Mouse (Mus musculus) embryonic facial prominence, embryonic 13.5 days (tissue): ENCODE measurements at regions not wholly inside any gene's neighbourhood (a gene's known extent, or its start where the extent isn't known, plus 50 kb on each side); places are given as distances from the start of the nearest gene placed in this dataset.
A peak's percentile ranks its signal among the peaks of the same experiment; 100 is the strongest.

ENCODE experiments used
- ATAC-seq: fragments of 200-750 bp; cut with Nextera tagmentation; 2 replicates; pipeline ENCODE4 v1.8.0; 2017; ENCODE audit warnings: low read depth; ENCODE audit not compliant: insufficient number of reproducible peaks, insufficient read depth, low FRiP score, low TSS enrichment
- H3K27ac ChIP-seq: fragments of 300-500 bp; sonication (generic); 2 replicates; pipeline ENCODE4 v1.5.1; 2015; ENCODE audit warnings: moderate library complexity, mild to moderate bottlenecking, inconsistent platforms
- H3K27me3 ChIP-seq: fragments of 300-500 bp; sonication (generic); 2 replicates; pipeline ENCODE4 v1.6.1; 2015; ENCODE audit warnings: mild to moderate bottlenecking, inconsistent platforms
- H3K36me3 ChIP-seq: fragments of 300-500 bp; sonication (generic); 2 replicates; pipeline ENCODE4 v1.6.1; 2015; ENCODE audit warnings: mild to moderate bottlenecking, inconsistent platforms
- H3K4me1 ChIP-seq: fragments of 300-500 bp; sonication (generic); 2 replicates; pipeline ENCODE4 v1.6.1; 2015; ENCODE audit warnings: inconsistent platforms
- H3K4me2 ChIP-seq: fragments of 300-500 bp; sonication (generic); 2 replicates; pipeline ENCODE4 v1.6.1; 2015; ENCODE audit warnings: moderate library complexity, mild to moderate bottlenecking, inconsistent platforms
- H3K4me3 ChIP-seq: fragments of 300-500 bp; sonication (generic); 2 replicates; pipeline ENCODE4 v1.5.1; 2015; ENCODE audit warnings: mild to moderate bottlenecking, inconsistent platforms
- H3K9ac ChIP-seq: fragments of 300-500 bp; sonication (generic); 2 replicates; pipeline ENCODE4 v1.6.1; 2015; ENCODE audit warnings: mild to moderate bottlenecking, inconsistent platforms
- H3K9me3 ChIP-seq: fragments of 300-500 bp; sonication (generic); 2 replicates; pipeline ENCODE4 v1.6.1; 2016; ENCODE audit warnings: inconsistent platforms
- WGBS: fragments of 180-500 bp; shearing (Covaris S2); methylation state at CpG from one replicate; pipeline ENCODE4 v1.1.7; 2015; ENCODE audit warnings: mixed read lengths; 5-methylcytosine and 5-hydroxymethylcytosine counted together

DNA sequence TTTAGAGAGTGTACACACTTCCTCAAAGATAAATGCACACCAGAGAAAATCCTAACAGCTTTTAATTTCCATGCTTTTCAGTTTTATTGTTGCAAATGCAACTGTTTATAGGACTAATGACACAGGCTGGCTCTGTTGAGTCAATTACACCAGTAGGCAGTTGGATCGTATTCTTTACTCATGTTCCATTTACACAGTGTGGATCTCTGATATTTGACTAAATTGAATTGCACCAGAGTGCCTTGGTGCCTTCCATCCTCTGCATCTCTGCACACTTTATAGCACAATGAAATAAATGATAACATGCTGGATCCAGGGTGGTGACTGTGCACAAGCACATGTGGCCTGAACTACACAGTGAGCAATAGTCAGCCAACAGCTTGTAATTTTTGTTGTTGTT, 787.0 kb upstream of the Arrdc4 start:
- Histone ChIP-seq H3K9me3 (no peaks in the 10 kb centered on the region), H3K4me1 (no peaks in the 10 kb centered on the region), H3K36me3 (no peaks in the 10 kb centered on the region), H3K4me2 (no peak overlapping the region), H3K9ac (no peak overlapping the region), H3K27ac (no peak overlapping the region), H3K27me3 (no peaks in the 10 kb centered on the region), H3K4me3 (no peak overlapping the region)
- ATAC-seq, result no peak
- 77% methylated on average over 1 of the region's 1 CpGs for WGBS

DNA sequence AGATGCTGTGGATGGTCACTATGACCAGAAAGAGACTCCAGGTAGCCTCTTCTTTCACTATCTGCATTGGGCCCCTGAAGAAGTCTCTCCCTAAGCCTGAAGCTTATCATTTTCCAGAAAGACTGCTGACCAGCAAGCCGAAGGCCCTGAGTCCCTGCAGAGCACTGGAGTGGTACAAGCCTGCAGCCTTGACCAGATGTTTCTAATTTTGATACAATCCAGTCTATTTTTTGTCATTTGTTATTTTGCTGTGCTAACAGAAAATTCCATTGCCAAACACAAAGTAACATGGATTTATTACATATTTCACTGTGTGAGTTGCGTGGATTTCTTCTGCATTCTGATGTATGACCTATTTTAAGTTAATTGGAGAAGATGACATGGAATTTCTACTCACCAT, 764.9 kb upstream of the Arrdc4 start:
- no peaks in the 10 kb centered on the region for H3K36me3 ChIP-seq
- no peak overlapping the region for H3K9ac ChIP-seq
- H3K4me1 ChIP-seq, result no peaks in the 10 kb centered on the region
- H3K9me3 ChIP-seq, result no peaks in the 10 kb centered on the region
- H3K4me2 ChIP-seq, result no peak overlapping the region
- no peak for ATAC-seq
- no peak overlapping the region for H3K4me3 ChIP-seq
- no peak overlapping the region for H3K27ac ChIP-seq
- no peaks in the 10 kb centered on the region for H3K27me3 ChIP-seq
- WGBS, result 30% methylated on average over 2 of the region's 2 CpGs

DNA sequence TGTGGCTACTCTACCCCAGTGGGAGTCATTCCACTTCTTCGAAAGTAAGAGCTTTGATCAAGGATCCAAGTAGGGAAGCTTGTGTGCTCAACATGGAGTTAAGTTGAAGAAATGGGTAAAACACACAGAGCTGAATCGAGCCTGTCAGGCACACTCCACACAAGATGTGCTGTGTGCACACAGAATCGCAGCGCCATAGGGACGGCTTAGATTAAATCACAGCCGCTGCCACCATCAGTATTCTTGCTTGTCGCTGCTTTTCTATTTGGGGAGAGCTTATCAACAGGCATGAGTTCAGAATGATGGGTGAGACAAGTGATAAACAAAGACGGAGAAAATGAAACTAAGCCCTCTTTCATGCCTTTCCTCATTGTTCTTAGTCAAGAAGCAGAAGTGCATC, 761.3 kb upstream of the Arrdc4 start:
- H3K9ac ChIP-seq, result no peak overlapping the region
- ATAC-seq, result no peak
- no peaks in the 10 kb centered on the region for H3K27me3 ChIP-seq
- WGBS, result 83% methylated on average over 8 of the region's 8 CpGs
- H3K9me3 ChIP-seq, result no peaks in the 10 kb centered on the region
- H3K36me3 ChIP-seq, result no peaks in the 10 kb centered on the region
- H3K4me3 ChIP-seq, result no peak overlapping the region
- H3K4me2 ChIP-seq, result no peak overlapping the region
- H3K27ac ChIP-seq, result no peak overlapping the region
- H3K4me1 ChIP-seq, result no peaks in the 10 kb centered on the region

DNA sequence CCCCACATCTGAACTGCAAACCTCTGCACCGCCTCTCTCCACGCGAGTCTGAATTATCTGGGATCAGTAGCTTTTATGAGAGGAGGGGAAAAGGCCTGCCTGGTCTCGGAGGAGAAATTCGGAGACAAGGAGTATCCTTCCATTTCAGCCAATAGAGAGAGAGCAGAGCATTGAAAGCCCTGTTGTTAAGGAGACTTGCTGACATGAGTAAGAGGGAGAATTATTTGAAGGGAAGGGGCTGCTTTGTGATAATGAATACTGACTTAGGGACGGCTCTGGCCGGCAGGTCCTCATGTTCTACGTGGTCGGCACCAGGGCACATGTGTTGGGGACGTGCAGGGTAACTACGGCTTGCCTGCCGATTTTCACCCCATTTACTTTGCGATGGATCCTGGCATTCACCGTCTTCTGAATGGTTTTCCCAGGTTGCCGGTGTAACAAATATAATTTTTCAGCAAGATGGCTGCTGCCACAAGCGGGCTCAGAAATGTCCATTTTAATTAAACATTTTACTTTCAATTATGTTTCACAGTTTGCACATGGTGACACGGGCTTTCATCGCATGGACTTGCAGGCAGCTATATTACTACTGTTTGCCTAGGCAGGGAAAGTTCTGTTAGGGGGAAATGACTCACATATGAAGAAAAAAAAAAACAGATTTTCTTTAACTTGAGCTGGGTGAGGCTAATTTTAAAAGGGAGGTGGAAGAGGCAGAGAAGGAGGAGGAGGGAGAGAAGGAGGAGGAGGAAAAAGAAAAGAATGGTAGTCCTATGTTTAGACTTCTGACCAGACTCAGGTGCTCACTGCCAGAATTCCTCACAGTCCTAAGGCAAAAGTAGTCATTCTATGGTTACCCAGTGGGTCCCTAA, 744.3 kb upstream of the Arrdc4 start:
- Histone ChIP-seq H3K27ac (no peak overlapping the region), H3K36me3 (no peaks in the 10 kb centered on the region), H3K4me1 (no peaks in the 10 kb centered on the region), H3K4me3 (no peak overlapping the region), H3K9ac (no peak overlapping the region), H3K27me3 (peaks cover 22% of the 10 kb centered on the region), H3K4me2 (0 out of 2 replicates have a peak overlapping the region, but pooled peaks have one; percentile 9), H3K9me3 (no peaks in the 10 kb centered on the region)
- ATAC-seq, result no peak
- 51% methylated on average over 18 of the region's 18 CpGs for WGBS

DNA sequence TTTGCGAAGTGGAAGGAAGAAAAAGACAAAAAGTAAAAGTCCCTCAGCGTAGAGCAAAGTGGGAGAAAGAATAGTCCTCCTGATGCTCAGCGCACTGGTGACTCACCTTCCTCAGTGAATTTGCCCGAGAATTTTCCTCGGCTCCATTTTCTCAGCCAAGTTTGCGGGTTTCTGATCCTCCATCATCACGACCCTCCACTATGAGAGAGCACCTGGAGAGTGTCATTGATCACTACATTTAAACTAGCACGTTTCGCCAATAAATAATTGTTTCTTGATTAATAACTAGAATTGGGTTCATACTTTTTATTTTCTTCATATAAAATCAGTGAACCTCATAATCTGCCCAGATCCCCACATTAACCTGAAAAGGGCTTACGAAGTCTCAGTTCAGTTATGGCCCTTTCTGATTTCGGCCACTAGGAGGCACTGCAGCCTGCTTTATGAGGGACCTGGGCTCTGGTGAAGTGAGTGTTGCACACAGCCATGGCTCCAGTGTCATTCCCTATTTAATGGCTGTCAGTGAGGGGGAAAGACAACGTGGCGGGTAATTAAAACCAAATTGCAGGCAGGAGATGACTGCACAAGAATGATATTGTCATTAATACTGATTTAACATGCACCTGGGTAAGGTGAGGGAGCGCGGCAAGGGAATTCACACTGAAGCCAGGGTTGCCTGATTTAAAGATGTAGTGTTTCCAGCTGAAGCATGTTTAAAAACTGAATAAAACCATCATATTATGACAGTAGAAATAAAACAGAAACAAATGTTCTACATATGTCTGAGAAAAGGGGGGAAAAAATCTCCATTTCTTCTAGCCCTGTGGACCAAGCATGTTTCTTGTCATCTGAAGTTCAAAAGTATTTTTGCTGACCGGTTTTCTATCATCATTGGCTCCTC, 741.8 kb upstream of the Arrdc4 start:
- H3K27ac ChIP-seq, result no peak overlapping the region
- no peak for ATAC-seq
- peaks cover 22% of the 10 kb centered on the region for H3K27me3 ChIP-seq
- no peaks in the 10 kb centered on the region for H3K36me3 ChIP-seq
- WGBS, result 28% methylated on average over 16 of the region's 16 CpGs
- H3K9ac ChIP-seq, result no peak overlapping the region
- H3K9me3 ChIP-seq, result no peaks in the 10 kb centered on the region
- H3K4me3 ChIP-seq, result no peak overlapping the region
- peak overlapping the region; percentile 32; the same call in 1 of the 2 replicates for H3K4me2 ChIP-seq
- no peaks in the 10 kb centered on the region for H3K4me1 ChIP-seq

DNA sequence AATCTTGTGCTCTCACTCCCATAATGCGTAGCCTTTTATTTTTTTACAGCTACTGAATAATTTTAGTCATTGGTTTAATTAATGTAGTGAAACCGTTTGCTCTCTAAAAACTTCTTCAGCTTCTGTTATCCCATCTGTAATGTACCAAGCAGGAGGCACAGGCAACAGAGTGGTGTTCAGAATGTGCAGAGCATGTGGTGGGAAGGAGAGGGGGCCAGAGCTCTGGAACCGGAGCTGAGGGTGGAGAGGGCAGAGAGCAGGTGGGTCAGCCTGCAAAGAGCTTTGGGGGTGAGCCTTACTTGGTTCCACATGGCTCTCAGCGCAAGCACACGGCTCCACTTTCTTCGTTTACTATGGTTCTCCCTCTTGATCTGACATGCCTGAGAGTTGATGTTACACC, 739.6 kb upstream of the Arrdc4 start:
- no peak overlapping the region for H3K27ac ChIP-seq
- H3K4me1 ChIP-seq, result no peaks in the 10 kb centered on the region
- peaks cover 22% of the 10 kb centered on the region for H3K27me3 ChIP-seq
- no peaks in the 10 kb centered on the region for H3K36me3 ChIP-seq
- no peak overlapping the region for H3K4me2 ChIP-seq
- ATAC-seq, result no peak
- 37% methylated on average over 6 of the region's 6 CpGs for WGBS
- no peaks in the 10 kb centered on the region for H3K9me3 ChIP-seq
- H3K4me3 ChIP-seq, result no peak overlapping the region
- no peak overlapping the region for H3K9ac ChIP-seq

DNA sequence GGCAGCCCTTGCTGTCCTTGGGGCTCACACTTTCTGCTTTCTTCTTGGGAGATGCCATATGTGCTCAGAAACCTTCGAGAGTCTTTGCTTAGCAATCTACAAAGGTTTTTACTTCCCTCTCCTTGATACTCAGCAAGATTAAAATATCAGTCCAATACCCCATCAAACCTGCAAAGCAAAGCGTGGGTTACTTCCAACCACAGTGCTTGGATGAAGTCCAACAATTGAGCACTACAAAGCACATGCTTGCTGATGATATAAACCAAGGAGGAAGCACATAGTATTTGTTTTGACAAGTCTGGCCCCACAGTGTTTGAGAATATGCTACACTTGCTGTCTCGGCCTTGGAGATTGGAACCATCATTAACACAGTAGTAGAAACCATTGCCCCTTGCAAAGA, 738.1 kb upstream of the Arrdc4 start:
- no peak overlapping the region for H3K4me2 ChIP-seq
- H3K36me3 ChIP-seq, result no peaks in the 10 kb centered on the region
- no peak overlapping the region for H3K27ac ChIP-seq
- WGBS, result 45% methylated on average over 3 of the region's 3 CpGs
- H3K9me3 ChIP-seq, result no peaks in the 10 kb centered on the region
- H3K27me3 ChIP-seq, result peaks cover 16% of the 10 kb centered on the region
- H3K9ac ChIP-seq, result no peak overlapping the region
- ATAC-seq, result no peak
- H3K4me1 ChIP-seq, result no peaks in the 10 kb centered on the region
- no peak overlapping the region for H3K4me3 ChIP-seq

DNA sequence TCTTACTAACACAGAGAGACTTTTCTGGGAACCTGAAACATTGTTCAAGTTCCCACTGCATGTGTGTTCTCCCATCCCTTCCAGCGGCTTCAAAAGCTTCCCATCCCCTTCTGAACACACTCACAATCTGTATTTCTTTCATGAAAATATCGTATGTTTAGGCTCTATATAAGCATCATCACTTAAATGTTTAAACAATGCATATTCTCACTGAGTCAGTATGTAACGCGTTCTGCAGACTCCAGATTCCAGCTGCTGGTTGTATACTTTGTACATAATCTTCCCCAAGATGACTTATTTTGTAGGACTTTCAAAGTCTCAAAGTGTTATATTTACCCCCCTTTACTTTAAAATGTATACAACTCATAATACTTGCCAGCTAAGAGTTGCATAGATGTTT, 735.5 kb upstream of the Arrdc4 start:
- no peak overlapping the region for H3K9ac ChIP-seq
- no peak overlapping the region for H3K4me2 ChIP-seq
- no peaks in the 10 kb centered on the region for H3K36me3 ChIP-seq
- no peaks in the 10 kb centered on the region for H3K4me1 ChIP-seq
- WGBS, result 78% methylated on average over 4 of the region's 4 CpGs
- H3K4me3 ChIP-seq, result no peak overlapping the region
- ATAC-seq, result no peak
- peaks cover 5% of the 10 kb centered on the region; the same call in 1 of the 2 replicates for H3K27me3 ChIP-seq
- no peaks in the 10 kb centered on the region for H3K9me3 ChIP-seq
- no peak overlapping the region for H3K27ac ChIP-seq
